Mouse (Mus musculus) embryo, embryonic 11 days (tissue): Measurements from ENCODE around the gene Mylk.
"Not testable (repeated sequence)": the region's sequence is repeated elsewhere in the genome, so short reads cannot be mapped to it uniquely, and the experiment has no call there.

Experiments used
- DNase-seq: peaks from one replicate; pipeline ENCODE4 v3.0.0-alpha.2; 2015

Gene Mylk

DNA sequence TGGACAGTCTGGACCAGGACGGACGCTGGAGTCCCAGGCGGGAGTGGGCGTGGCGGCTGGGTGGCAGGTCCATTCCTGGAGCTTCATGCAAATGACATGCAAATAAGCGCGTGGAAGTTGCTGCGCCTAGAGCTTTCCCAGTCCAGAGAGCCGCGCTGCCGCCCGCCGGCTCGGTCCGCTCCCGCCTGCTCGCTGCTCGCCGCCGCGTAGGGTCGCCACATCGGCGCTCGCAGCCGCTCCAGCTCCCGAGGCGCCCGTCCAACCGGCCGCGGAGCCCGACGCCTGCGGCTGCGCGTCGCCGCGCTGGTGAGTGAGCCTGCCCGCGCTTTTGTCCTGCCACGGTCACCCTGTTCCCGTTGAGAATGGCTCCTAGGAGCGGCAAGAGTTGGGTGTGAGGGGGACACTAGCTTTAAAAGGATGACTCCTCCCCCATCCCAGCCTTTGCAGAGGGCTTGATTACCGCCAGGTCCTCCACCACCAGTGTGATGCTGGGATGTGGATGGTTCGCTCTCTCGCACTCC is at the start of gene Mylk:
Mylk (plus strand) TSS at position 146 of the 521 bp plus-strand sequence.
- peak; percentile 95 for DNase-seq

DNA sequence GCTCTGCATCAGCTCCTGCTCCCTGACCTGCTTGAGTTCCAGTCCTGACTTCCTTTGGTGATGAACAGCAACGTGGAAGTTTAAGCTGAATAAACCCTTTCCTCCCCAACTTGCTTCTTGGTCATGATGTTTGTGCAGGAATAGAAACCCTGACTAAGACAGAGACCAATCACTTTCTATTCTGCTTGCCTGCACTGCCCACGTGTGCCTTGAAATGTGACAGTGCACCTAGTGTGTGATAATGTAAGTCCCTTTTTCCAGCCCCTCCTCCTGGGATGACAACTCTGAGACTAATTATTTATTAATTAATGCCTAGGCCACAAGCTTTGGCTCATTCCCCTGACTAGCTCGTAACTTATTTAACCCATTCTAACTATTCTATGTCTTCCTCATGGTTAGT is 46.3 kb upstream of the Mylk start:
- DNase-seq = not testable (repeated sequence)

DNA sequence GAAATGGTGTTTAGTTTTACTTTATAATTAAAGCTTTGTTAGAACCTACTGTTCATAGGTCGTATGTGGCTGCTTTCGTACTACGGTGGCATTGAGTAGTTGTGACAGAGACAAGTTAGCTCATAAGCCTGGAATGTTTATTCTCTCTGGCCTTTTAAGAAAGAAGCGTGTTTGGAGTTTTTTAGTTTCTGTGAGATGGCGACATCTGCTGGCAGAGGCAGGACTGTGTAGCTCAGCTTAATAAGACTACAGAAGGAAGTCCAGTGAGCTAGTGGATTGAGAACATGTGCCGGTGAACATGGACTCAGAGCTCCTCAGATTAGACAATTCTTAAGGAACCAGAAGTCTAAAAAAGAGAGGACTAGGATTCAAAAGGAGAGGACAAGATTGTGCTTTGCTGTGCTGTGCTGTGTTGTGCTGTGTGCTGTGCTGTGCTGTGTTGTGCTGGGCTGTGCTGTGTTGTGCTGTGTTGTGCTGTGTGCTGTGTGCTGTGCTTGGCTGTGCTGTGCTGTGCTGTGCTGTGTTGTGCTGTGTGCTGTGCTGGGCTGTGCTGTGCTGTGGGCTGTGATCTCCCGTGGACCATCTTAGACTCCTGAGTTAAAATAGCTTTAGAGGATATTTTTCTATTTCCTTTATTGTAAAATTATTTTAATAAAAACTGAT is 44.7 kb upstream of the Mylk start:
- peak; percentile 83 for DNase-seq

DNA sequence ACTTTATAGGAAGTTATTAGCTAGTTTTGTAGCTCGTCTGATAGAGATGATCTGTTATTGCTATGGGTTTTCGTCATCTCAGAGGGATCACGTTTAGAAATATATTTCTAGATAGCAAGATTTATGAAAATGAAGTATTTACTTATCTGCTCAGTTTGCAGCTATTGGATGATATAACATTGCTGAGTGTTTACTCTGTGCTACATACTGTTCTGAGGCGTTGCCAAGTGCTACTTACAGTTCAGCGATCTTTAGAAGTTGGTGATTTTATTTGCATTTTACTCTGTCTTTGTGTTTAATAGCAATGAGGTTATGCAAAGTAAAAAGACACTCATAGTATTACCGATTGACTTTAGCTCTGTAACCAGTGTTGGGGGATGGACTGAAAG is 44.2 kb upstream of the Mylk start:
- DNase-seq = no peak

DNA sequence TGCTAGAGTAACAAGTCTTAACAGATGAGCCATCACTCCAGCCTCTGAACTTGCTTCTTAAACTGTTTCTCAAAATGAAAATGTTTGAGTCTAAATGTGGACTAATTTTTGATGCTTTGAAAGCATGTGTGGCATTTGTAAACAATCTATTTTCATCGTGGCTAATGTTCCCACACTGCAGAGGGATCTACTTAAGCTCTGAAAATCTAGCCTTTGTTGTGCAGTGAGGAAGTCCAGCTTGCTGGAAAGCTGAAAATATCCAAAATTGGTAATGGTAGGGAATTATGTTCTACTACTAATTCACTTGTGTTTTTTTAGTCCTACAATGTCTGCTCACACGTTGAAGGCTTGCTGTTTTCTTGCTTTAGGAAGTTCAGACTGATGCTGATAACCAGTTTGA is 39.0 kb upstream of the Mylk start:
- DNase-seq = no peak

DNA sequence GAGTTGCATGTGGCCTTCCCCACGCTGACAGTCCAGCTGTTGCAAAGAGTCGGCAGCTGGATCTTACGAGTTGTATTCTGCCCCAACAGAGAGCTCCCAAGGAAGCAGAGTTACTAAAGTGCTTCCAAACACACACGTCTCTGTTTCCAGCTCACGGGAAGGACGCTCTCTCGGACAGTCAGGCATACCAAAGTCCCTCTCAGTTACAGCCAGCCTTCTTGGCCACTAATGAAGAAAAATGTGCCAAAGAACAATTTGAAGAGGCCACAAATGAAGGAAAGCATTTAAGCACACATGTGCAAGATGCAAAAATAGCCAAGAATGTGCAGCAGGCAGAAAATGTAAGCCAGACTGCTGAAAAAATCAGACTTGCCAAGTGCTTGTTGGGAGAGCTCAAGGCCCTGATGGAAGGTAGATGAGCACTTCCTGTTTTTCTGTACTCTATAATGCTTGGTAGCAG is 38.5 kb upstream of the Mylk start:
- no peak for DNase-seq

DNA sequence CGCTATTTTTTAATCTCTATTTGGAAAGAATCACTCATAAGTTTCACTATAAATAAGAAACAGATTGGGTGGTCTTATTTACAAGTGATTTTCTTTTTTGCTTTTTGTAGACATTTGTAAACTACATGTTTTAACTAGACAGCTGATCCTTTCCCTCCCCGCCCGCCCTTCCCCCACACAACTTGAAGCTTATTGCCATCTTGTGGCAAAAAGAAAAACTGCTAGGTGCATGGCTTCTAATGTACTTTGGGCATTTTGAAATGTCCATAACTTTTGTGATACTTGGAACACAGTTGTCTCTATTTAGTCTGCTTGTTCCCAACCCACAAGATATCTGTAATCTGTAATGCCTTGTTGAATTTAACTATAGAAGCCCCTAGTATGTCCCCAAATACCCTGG is 33.5 kb upstream of the Mylk start:
- peak; percentile 41 for DNase-seq

DNA sequence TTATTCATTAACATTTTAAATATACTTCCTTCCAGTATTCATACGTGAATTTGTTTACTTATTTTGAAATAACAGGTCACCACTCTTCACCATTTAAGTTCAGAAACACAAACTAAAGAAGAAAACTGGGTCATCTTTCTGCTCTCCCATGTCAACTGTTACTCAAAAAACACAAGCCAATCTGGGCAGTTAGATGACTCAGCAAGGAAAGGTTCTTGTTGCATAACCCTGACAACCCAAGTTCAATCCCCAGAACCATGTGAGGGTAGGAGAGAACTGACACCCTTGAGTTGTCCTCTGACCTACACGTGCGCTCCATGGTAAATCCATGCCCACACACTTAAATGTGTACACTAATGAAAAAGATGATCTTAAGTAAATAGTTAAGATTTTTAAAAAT is 19.9 kb upstream of the Mylk start:
- DNase-seq = no peak

DNA sequence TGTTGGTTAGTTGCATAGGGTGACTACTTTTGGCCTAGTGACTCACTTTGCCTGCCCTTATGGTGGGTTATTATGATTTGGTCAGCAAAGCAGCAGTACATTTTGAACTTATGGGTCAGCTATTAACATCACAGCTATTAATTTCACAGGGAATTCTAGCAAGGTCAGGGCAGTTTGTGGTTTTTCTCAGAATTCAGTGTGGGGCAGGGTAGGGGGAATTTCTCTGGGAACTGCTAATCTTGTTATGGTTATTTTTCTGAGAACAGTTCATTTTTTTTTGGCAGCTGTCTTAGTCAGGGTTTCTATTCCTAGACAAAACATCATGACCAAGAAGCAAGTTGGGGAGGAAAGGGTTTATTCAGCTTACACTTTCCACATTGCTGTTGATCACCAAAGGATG is 16.4 kb upstream of the Mylk start:
- not testable (repeated sequence) for DNase-seq

DNA sequence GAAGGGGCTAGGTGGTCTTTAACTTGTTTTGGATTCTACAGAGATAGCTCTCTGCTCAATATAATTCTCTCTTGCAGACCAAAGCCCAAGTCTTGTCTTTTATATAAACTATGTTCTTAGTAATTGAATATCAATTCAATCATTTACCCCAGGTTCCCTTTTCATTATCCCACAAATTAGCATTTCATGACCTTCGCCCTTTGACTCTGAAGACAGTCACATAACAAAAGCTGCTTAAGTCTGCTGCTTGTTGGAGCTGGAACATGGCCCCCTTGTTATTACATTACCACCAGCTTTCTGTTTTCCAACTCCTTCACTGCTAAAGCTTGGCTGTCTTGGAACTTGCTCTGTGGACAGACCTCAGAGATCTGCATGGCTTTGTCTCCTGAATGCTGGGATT is 15.6 kb upstream of the Mylk start:
- no peak for DNase-seq

DNA sequence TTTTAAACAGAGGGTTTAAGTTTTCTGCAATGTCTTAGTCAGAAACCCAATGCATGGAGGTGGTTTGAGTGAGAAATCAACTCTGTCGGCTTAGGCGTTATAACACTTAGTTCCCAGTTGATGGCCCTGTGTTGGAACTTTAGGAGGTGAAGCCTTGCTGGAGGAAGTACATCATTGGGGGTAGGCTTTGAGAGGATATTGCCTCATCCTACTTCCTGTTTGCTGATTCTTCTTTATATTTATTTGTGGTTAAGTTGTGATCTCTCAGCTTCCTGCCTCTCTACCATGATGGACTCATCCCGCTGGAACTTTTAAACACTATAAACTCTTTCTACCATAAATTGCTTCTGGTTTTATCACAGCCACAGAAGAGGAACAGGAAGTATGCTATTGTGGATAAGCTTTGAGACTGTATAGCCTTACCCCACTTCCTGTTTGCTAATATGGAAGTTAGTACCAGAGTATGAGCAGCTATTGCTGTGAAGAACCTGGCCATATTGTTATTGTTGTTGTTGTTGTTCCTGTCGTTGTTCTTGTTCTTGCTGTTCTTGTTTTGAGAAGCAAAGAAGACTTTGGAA is 6.3 kb upstream of the Mylk start:
- DNase-seq = no peak

DNA sequence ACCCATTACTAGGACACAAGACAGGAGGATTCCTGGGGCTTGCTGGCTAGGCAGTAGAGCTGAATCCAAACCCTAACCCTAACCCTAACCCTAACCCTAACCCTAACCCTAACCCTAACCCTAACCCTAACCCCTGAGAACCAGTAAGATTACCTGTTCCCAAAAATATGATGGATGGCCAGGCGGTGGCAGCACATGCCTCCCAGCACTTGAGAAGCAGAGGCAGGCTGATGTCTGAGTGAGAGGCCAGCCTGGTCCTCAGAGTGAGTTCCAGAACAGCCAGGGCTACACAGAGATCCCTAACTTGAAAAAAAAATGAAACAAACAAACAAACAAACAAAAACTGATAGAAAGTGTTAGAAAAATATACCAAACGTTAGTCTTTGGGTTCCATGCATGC is 2.1 kb upstream of the Mylk start:
- DNase-seq = no peak

DNA sequence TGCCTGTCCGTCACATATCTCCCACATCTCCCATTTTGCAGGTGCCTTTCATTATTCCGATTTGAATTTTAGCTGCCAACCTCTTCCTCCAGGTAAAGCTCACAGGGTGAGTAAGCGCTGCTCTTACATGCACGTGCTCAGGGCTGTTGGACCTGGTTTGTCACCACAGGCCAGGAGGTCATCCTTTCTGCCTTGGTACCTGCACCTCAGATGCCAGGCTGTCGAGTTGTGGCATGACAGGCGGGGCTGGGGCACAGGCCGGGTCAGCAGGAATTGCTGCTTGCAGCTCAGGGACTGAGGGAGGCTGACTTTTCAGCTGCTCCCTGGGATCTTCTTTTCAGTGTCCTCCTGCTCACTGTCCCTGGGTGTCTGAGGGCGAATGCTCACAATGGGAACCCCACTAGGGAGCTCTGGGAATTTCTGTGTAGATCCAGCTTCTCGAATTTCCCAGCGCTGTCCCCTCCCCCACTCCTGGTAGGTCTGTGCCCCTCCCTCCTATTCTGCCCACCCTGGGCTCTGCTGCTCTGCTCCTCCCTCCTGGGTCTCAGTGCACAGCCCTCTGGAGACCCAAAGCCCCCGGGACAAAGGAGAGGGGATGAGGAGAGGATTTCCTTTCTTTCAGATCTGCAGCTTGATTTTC is 3.2 kb downstream of the Mylk start:
- DNase-seq = peak; percentile 68

DNA sequence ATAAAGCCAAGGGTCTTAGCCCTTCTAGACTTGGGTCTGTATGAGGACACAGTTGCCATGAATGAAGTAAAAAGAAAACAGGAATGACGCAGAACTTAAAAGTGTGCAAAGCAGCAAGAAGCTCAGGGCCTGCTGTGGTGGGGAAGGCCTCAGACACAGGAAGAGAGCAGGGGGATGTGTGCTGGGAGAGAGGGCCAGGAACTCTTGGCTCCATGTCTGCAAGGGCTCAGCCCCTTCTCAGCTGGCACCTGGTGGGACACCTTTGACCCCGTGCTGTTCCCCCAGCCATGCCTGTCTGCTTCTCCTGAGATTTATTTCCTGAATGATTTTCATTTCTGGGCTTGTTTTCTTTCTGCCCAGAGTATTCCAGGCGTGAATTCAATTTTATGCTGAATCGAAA is 4.5 kb downstream of the Mylk start:
- DNase-seq = peak; percentile 35

DNA sequence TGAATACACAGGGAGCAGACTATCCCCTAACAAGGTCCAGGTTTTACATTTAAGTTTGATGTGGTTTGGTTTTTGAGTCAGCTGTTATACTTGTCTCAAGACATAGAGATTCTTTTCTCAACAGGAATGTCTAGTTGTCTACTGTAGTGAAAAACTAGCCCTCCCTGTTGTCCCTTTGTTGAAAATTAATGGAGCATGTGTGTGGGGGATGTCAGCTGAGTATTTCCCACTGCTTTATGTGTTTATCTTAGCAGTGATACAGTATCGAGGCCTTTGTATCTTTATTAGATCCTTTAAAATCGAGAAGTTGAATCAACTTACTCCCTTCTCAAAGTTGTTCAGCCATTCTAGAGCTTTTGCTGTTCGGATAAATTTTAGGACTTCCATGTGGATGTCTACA is 7.0 kb downstream of the Mylk start:
- DNase-seq = no peak

DNA sequence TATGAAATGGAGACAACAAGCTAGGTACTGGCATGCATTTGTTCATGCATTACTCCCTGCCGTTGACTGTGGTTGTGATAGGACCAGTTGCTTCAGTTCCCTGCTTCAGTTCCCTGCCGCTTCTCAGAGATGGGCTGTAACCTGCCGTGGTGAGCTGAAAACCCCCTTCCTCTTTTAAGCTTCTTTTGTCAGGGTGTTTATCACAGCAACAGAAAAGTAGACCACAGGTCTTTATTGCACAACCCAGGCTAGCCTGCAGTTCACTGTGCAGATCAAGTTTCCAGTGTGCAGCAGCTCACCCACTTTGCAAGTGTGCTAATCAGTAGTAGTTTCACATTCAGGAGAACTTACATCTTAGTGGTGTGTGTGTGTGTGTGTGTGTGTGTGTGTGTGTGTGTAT is 8.0 kb downstream of the Mylk start:
- no peak for DNase-seq

DNA sequence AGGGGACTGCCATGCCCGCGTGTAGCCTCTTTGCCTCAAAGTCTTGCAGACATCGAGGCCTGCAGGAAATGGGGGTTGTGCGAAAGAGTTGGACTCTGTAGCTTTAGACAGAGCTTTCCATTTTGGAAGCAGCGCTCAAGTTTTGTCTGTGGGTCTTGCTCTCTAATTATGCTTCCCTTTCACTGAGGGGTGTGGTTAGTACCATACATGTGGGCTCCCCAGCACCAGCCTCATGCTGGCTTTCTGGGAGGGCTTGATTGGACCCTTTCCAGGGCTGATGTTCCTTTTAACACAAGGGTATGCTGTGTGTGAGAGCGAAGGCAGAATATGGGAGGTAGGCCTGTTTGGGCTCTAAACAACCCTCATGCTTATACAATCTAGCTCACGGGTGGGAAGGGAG is 12.0 kb downstream of the Mylk start:
- DNase-seq = no peak

DNA sequence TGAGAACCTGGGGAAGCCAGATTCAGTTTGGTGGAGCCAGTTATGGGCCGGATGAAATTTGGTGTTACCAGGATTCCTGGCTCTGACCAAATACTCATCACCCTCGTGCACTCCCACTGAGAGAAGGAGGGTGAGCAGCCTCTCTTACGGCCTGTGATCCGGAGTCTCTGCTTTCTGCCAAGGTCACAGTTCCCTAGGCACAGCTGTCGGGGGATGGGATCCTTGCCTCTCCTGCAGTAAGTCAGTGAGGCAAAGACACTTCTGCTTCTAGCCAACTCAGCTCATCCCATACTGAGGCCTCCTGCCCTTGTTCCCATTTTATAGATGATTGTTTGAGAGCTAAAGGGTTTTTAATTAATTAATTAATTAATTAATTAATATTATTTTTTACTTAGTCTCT is 13.2 kb downstream of the Mylk start:
- DNase-seq = peak; percentile 41

DNA sequence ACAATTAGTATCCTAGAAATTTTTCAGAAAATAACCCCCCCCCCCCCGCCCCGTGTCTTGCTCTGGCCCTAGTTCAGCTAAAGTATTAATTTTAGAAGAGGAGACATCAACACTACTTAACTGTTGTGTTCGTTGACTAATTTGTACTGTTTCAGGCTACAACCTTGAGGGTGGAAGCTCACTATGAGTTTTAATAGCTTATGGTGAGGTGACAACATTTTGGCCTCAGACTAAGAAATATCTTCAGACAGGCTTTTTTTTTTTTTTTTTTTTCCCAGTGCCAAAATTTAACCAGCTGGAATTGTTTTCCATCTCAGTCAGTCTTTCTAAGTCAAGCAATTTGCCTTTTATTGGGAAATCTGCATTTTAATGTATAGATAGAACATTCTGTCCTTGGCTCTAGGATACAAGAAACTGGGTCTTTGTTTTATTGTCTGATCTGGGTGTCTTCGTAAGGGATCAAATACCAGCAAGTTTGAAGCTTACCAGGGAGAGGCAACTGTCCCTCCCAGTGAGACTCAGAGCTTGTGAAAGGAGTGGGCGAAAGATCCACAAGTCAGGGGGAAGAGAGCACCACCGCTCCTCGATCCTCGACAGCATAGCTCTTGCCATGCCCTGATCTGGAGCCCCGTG is 19.1 kb downstream of the Mylk start:
- DNase-seq = no peak

DNA sequence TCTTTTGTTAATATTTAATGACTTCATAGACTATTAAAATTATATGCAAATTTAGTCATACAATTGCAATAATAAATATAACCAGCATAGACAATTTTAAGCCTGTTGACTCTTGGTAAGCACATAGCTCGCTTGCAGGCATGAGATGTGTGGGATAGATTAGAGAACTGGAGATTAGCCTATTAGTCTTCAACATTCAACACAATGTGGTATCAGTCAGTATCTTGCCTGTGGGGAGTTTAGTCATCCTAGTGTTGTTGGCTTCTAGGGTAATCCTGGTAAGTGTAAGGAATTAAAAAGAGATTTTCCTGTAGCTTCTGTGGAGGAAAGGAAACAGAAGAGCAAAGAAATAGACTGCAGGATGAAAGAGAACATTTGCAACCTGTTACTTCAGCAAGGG is 20.7 kb downstream of the Mylk start:
- DNase-seq = no peak

DNA sequence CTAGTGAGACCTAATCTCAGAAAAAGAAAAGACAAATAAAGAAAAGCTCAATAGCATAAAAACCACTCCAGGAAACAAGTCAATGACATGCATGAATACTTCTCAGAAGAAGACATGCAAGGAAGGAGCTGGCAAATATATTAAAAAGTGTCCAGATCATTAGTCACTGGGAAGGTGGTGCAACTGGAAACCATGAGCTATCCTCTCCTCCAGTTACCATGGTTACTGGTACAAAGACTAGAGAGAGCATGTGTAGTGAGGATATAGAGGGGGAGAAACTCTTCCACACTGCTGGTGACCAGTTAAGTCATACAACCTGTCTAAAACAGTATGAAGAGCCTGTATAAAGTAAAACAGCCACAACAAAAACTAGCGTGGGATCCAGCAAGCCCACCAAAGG is 21.2 kb downstream of the Mylk start:
- DNase-seq = no peak

DNA sequence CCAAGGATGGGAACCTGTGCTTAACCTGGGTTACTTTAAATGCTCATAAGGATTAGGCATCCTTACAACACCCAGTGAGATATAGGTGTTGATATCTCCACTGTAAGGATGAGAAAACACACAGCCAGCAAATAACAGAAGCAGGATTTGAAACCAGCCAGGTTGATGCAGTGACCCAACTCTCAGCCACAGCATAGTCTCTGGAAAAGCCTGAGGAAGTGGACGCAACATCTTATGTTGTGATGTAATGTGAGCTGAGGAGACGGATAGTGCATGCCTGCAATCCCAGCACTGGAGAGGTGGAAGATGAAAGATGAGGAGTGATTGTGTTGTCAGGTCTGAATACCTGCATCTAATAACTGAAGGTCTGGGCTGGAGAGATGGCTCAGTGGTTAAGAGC is 22.4 kb downstream of the Mylk start:
- no peak for DNase-seq

DNA sequence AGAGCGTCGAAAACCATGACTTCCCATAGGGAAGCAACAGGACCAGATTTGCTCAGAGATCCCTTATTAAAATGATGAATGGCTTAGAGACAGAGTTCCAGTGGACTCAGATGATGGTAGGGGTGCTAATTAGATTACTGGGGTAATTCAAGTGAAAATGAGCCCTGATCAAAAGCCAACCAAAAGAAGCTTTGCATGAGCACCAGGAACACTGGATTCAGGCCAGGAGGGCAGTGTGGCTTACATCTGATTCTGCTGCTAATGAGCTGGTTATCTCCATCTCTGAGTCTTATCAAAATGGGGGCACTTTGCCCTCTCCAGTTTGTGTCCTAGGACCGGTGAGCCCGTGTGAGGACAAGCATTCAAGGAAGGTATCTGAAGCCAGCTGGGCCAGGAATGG is 23.4 kb downstream of the Mylk start:
- no peak for DNase-seq

DNA sequence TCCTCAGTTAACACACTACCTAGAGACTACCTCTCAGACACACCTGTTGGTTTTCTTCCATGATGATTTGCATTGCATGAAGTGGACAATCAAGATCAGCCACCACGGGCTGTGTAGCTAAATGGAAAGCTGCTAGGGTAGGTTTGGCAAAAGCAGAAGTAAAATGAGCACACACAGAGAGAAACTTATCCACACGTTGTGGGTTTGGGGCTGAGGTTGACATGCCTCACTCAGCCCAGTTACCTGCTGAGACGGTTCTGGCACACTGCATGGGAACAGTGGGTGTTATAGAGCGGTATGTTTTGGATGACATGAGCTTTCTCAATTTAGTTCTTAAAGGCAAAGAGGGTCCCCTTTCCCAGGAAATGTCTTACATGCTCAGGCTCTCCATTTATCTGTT is 25.1 kb downstream of the Mylk start:
- DNase-seq = no peak
